Mouse (Mus musculus): ENCODE measurements at regions not wholly inside any gene's neighbourhood (a gene's known extent, or its start where the extent isn't known, plus 50 kb on each side); places are given as distances from the start of the nearest gene placed in this dataset.

GRCm38 (mm10) chr10:17201427-17201745 lies 521.6 kb upstream of the Cited2 start:
- in situ Hi-C loops (cut with MboI), result no loop called here

GRCm38 (mm10) chr10:17202556-17203415 lies 520.2 kb upstream of the Cited2 start:
- in situ Hi-C loops (cut with MboI), result no loop called here

DNA sequence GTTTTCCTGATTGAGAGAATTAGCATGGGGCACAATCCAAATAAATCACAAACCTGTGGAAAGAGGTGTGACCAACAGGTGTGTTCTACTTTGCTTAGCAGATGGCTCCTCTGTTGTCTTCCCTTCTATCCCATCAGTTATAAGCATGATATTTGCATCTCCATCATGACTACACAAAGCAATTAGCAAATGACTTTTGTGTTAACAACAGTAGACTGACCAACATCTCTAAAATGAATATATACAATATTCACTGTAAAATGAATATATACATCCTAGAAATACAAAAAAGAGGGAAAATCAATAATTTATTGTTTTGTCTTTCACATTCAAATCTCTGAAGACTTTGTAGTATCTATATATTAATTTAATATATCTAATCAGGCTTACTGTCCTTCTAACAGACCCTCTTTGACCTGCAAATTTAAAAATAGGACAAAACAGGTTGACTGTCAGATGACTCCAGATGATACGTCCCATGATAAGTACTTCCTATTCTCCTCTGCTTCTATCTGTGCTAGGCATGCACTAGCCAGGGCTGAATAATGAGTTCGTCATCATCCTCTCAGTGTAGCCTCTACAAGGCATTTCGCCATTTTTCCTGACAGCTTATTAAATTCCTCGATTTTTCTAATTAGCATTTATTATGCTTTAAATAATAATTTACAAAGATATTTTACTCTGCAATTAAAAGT lies 519.5 kb upstream of the Cited2 start:
- in situ Hi-C loops (cut with MboI), result no loop called here

DNA sequence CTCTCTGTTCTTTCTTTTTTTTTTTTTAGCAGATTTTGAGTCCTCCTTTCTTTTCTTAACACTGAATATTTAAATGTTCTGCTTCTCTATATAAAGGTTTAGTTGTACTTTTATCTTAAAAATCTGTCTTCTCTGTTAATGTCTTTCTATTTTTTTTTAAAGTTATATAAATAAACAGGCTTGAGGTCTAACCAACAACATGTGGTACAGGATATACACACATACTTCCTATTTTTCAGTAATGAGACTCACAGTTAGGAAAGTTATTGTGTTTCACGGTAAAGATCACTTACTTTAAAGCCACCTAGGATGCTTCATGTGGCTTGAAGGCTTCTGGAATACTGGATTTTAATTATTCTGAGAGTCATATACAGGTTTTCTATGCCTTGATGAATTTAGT lies 518.9 kb upstream of the Cited2 start:
- in situ Hi-C loops (cut with MboI), result no loop called here

GRCm38 (mm10) chr10:17212551-17213309 lies 510.3 kb upstream of the Cited2 start:
- in situ Hi-C loops (cut with MboI), result no loop called here

GRCm38 (mm10) chr10:17213310-17214064 lies 509.5 kb upstream of the Cited2 start:
- in situ Hi-C loops (cut with MboI), result no loop called here

- in situ Hi-C loops (cut with MboI), result no loop called here
Observed at GRCm38 (mm10) chr10:17214065-17214440, 509.0 kb upstream of the Cited2 start.

- in situ Hi-C loops (cut with MboI), result no loop called here
Observed at GRCm38 (mm10) chr10:17215029-17215428, 508.0 kb upstream of the Cited2 start.

- in situ Hi-C loops (cut with MboI), result no loop called here
Observed at GRCm38 (mm10) chr10:17221495-17221894, 501.5 kb upstream of the Cited2 start.

DNA sequence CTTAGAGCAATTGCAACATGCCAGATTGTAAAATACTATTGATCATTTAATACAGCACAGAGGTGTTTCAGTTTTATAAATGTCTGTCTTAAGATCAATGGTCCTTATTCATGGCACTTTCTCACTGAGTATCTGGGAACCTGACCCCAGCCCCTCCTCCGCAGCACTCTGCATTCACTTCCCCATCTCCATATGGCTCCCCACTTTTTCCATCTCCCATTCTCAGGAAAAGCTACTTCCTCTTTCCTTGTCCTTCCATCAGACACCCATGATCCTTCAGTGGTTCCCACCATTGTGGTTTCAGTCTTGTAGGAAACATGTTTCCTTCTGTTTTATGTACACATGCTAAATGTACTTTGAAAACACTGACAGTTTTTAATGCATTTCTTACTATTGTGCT lies 497.3 kb upstream of the Cited2 start:
- in situ Hi-C loops (cut with MboI), result no loop called here

DNA sequence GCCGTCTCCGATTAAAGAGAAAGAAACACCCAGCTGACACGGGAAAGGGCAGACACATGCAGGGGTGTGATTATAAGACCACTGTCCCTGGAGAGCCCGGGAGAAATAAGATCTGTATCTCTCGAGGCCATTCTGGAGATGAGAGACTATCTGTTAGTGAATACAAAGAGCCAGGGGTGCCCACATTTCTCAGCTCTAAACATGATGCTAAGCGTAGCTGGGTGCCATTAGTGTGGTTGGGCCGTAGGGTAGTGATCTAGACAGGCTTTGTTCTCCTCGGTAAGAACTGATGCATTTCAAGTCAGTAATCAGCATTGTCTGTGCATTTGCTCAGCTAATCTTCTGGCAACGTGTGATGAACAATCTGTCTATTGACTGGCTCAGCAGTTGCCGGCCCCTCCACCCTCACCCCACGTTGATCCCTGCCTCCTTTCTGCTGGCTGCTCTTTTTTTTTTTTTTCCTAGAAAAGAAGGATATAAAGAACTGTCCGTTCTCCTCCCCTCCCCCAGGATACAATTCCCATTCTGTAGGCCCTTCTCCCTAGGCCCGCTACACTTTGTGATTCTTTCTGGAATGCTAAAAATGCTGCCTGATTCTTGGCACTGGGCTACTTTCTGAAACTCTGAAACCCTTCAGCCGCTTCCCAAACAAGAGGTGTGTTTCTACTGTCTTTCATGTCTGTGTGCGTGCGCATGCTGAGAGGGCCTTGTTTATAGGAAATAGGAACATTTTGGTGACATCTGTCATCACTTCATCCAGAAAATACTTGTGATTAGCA lies 492.8 kb upstream of the Cited2 start:
- in situ Hi-C loops (cut with MboI), result no loop called here

- in situ Hi-C loops (cut with MboI), result no loop called here
Observed at GRCm38 (mm10) chr10:17235955-17236650, 486.9 kb upstream of the Cited2 start.

DNA sequence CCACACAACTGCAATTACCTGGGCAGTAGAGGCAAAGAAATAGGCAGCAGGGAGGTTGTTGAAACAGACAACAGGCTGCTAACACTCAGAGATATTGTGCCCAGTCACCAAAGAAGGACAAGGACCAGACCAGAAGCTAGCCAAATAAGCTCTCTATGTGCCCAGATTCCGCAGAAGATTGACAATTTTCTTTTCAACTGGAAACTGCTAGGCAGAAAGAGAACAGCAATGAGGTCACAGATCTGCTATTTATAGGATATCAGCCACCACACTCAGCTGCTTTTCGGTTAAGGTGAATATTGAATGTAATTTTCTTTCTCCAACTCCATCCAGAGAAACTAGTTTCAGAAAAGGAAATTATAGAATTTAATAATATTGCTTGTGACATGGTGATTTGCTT lies 486.3 kb upstream of the Cited2 start:
- in situ Hi-C loops (cut with MboI), result no loop called here

GRCm38 (mm10) chr10:17237463-17237862 lies 485.6 kb upstream of the Cited2 start:
- in situ Hi-C loops (cut with MboI), result no loop called here

DNA sequence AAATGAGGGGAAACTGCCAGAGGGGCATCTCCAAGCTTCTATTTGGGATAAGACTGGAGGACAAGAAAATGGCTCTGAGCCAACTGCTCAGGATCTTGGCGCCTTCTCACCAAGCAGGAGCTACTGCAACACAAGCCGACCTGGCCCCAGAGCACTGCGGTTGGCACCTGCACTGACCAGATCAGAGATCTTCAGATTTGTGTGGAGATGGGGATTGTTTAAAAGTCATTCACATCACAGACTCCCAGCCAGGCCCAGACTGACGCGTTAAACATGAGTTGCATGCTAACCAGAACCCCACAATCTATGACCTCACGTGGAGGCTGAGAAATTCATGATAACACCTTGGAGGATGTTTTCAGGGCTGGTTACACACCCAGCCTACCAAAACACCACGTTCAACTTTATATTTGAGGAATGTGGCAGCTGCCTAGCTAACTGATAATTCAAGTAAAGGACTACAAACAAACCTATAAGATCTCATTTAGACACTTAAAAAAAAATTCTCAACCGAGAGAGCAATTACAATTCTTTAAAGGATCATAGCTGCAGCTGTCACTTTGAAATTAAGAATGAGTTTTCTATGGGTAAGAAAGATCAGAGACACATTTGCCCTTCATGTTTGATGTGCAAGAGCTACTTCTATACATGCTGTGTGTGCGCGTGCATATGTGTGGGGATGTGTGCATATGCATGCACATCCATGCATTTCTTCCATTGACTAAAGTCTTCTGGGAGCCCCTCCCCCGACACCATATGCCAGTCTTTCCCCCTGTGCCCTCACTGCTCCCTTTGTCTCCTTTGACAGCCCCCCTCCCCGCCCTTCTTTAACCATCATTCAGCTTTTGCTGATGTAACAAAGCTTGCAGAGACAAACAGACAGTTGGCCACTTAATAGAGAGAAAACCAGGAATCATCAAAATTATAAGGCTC lies 484.8 kb upstream of the Cited2 start:
- in situ Hi-C loops (cut with MboI), result no loop called here

- in situ Hi-C loops (cut with MboI), result no loop called here
Observed at GRCm38 (mm10) chr10:17248270-17248669, 474.7 kb upstream of the Cited2 start.

DNA sequence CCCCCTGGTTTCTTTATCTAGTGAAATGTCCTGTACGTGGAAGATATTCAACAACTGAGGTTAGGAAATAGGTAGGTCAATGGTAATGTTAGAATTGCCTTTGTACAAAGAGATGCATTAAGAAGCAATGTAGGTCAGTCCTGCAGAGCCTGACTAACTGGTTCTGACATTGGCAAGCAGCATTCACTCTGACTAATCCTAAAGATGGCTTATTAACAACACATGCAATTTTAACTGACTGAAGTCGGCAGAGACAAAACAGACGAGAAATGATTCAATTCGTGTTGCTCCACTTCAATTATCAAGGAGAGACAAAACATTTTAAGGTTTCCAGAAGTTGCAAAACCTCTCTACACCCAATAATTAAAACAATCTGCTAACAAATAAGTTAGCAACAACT lies 470.0 kb upstream of the Cited2 start:
- in situ Hi-C loops (cut with MboI), result no loop called here

DNA sequence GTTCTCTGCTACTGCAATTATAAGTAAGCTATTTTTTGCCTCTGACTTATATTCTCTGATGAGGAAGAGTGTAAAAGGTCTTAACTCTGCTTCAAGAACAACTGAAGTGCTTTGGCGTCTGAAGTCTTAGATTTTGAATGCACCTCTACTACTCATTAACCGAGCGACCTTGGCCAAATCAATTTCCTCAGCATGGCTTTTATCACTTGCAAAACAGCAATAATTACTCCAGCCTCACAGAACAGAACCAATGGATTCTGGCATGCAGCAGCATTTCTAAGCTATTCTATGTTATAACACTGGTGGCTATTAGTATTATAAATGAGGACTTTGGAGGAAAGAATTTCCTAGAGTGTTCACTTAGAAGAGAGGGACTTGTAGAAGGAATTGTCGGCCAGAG lies 462.9 kb upstream of the Cited2 start:
- in situ Hi-C loops (cut with MboI), result no loop called here

GRCm38 (mm10) chr10:17260615-17261014 lies 462.4 kb upstream of the Cited2 start:
- in situ Hi-C loops (cut with MboI), result no loop called here

Data from mature B cell (primary cell).